Mouse (Mus musculus): ENCODE data around the gene Cbr3. TPM values are rescaled to one million over a fixed set of nuclear protein-coding genes. Genes with fewer than 3 reads are reported as not detected.

Gene Cbr3
- total and polyA plus RNA-seq, 3 experiments: 1.9 to 4.1 (median 2.3) TPM

- no peaks in the 10 kb centered on the region for H3K79me2 ChIP-seq (replicated peaks; ENCODE audit: control insufficient read depth, insufficient read depth, low read length)
- H3K9ac ChIP-seq (ENCODE audit: low read depth, low read length): no peak overlapping the region
- no peak for TF ChIP-seq EP300 (IDR thresholded peaks at IDR 0.05; ENCODE audit: insufficient read depth, low read depth, low read length)
- peak; percentile 25 for TF ChIP-seq CTCF (IDR thresholded peaks at IDR 0.05)
- no peak for TF ChIP-seq POLR2A (IDR thresholded peaks at IDR 0.05; ENCODE audit: insufficient read depth, low read depth, low read length)
- H3K27me3 ChIP-seq (ENCODE audit: control insufficient read depth, insufficient read depth, low read length): no peaks in the 10 kb centered on the region
- WGBS: 86% methylated on average over 5 of the region's 5 CpGs
- DNase-seq: no peak
- no peaks in the 10 kb centered on the region for H3K36me3 ChIP-seq (ENCODE audit: control insufficient read depth, insufficient read depth, low read length)
- no peak overlapping the region for H3K27ac ChIP-seq
- H3K4me1 ChIP-seq (ENCODE audit: control insufficient read depth, insufficient read depth, low read length): no peaks in the 10 kb centered on the region
- H3K4me3 ChIP-seq: no peak overlapping the region
- intact Hi-C loops (cut with DNase I): no loop called here
Observed at GRCm38 (mm10) chr16:93671064-93671463, 12.0 kb upstream of the Cbr3 start.

DNA sequence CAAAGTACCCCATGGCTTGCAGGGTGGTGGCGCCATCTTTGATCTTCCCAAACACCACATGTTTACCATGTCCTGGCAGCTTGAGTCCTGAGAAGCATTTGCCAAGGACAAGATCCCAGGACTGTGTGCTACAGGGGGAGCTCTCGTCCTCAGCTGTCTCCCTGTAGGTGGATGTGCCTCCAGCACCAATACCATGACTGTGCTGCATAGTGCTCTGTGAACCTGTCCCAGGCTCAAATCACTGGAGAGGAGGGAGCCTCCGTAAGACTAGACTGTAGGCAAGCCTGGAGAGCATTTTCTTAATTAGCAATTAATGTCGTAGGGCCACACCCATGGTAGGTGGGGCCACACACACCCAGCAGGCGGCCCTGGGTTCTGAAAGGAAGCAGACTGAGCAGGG, 6.6 kb upstream of the Cbr3 start:
- H3K9ac ChIP-seq (ENCODE audit: low read depth, low read length): no peak overlapping the region
- intact Hi-C loops (cut with DNase I): no loop called here
- H3K27me3 ChIP-seq (ENCODE audit: control insufficient read depth, insufficient read depth, low read length): no peaks in the 10 kb centered on the region
- WGBS: 73% methylated on average over 5 of the region's 5 CpGs
- no peak for DNase-seq
- H3K4me3 ChIP-seq: no peak overlapping the region
- no peaks in the 10 kb centered on the region for H3K4me1 ChIP-seq (ENCODE audit: control insufficient read depth, insufficient read depth, low read length)
- TF ChIP-seq CTCF (IDR thresholded peaks at IDR 0.05): no peak
- no peaks in the 10 kb centered on the region for H3K79me2 ChIP-seq (replicated peaks; ENCODE audit: control insufficient read depth, insufficient read depth, low read length)
- H3K27ac ChIP-seq: no peak overlapping the region
- no peaks in the 10 kb centered on the region for H3K36me3 ChIP-seq (ENCODE audit: control insufficient read depth, insufficient read depth, low read length)

- no peak overlapping the region for H3K4me3 ChIP-seq
- TF ChIP-seq POLR2A (IDR thresholded peaks at IDR 0.05; ENCODE audit: insufficient read depth, low read depth, low read length) (no peak), EP300 (IDR thresholded peaks at IDR 0.05; ENCODE audit: insufficient read depth, low read depth, low read length) (no peak), CTCF (IDR thresholded peaks at IDR 0.05) (no peak)
- DNase-seq: no peak
- intact Hi-C loops (cut with DNase I): no loop called here
- H3K79me2 ChIP-seq (replicated peaks; ENCODE audit: control insufficient read depth, insufficient read depth, low read length): no peaks in the 10 kb centered on the region
- no peaks in the 10 kb centered on the region for H3K36me3 ChIP-seq (ENCODE audit: control insufficient read depth, insufficient read depth, low read length)
- WGBS: 77% methylated on average over 4 of the region's 4 CpGs
- H3K27ac ChIP-seq: no peak overlapping the region
- no peak overlapping the region for H3K9ac ChIP-seq (ENCODE audit: low read depth, low read length)
- H3K27me3 ChIP-seq (ENCODE audit: control insufficient read depth, insufficient read depth, low read length): peaks cover 1% of the 10 kb centered on the region; the same call in 1 of the 2 replicates
- peaks cover 2% of the 10 kb centered on the region for H3K4me1 ChIP-seq (ENCODE audit: control insufficient read depth, insufficient read depth, low read length)
Observed at GRCm38 (mm10) chr16:93678206-93678605, 4.8 kb upstream of the Cbr3 start.

DNA sequence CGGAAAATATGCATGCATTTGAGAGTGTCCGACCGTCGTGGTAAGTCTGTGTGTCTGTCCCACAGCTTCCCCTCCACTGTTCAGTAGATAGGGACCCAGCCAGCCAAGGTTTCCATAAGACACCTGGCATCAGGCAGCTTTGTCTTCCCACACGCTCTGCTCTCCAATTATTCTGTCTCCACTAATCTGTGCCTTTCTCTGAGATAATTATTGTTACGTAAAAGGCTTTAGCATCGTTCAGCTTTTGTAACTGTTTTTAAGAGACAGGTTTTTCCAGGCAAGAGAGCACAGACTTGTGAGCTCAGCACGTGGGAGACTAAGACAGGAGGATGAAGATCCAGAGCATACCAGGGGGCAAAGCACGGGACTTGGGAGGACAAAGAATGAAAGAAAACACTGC, 3.9 kb upstream of the Cbr3 start:
- intact Hi-C loops (cut with DNase I): no loop called here
- Histone ChIP-seq H3K36me3 (ENCODE audit: control insufficient read depth, insufficient read depth, low read length) (no peaks in the 10 kb centered on the region), H3K4me1 (ENCODE audit: control insufficient read depth, insufficient read depth, low read length) (peaks cover 2% of the 10 kb centered on the region), H3K27me3 (ENCODE audit: control insufficient read depth, insufficient read depth, low read length) (peaks cover 3% of the 10 kb centered on the region; the same call in 1 of the 2 replicates), H3K4me3 (no peak overlapping the region), H3K9ac (ENCODE audit: low read depth, low read length) (no peak overlapping the region), H3K27ac (no peak overlapping the region), H3K79me2 (replicated peaks; ENCODE audit: control insufficient read depth, insufficient read depth, low read length) (no peaks in the 10 kb centered on the region)
- no peak for DNase-seq
- TF ChIP-seq CTCF (IDR thresholded peaks at IDR 0.05): no peak
- no peak for TF ChIP-seq POLR2A (IDR thresholded peaks at IDR 0.05; ENCODE audit: insufficient read depth, low read depth, low read length)
- TF ChIP-seq EP300 (IDR thresholded peaks at IDR 0.05; ENCODE audit: insufficient read depth, low read depth, low read length): no peak
- 52% methylated on average over 9 of the region's 9 CpGs for WGBS

DNA sequence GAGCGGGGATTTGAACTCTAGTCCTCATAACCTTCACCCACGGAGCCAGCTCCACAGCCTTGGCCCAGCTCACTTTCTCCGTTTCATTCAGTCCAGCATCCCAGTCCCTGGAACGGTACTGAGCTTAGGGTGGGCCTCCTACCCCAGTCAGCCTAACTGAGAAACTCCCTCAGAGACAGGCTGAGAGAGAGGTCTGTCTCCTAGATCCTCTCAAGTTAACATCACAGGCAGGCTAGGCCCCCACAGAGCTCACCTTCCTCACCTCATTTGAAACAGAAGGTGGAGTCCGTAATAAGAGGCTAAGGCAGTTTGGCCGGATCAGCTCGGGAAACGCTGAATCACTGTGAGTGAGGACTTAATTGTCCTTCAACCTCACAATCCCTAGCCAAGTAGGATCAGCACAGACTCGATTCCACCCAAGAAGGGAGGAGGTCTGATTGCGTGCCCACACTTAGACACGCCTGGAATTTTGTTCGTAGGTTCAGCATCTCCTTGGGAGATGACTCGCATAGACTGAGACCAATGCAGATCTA, 793 bp upstream of the Cbr3 start:
- 25% methylated on average over 13 of the region's 13 CpGs for WGBS
- Histone ChIP-seq H3K79me2 (replicated peaks; ENCODE audit: control insufficient read depth, insufficient read depth, low read length) (no peaks in the 10 kb centered on the region), H3K36me3 (ENCODE audit: control insufficient read depth, insufficient read depth, low read length) (no peaks in the 10 kb centered on the region), H3K9ac (ENCODE audit: low read depth, low read length) (no peak overlapping the region), H3K27ac (no peak overlapping the region; the same call in 1 of the 2 replicates), H3K4me3 (peak overlapping the region; percentile 68), H3K27me3 (ENCODE audit: control insufficient read depth, insufficient read depth, low read length) (peaks cover 3% of the 10 kb centered on the region; the same call in 1 of the 2 replicates), H3K4me1 (ENCODE audit: control insufficient read depth, insufficient read depth, low read length) (peaks cover 4% of the 10 kb centered on the region)
- TF ChIP-seq CTCF (IDR thresholded peaks at IDR 0.05) (no peak), EP300 (IDR thresholded peaks at IDR 0.05; ENCODE audit: insufficient read depth, low read depth, low read length) (no peak), POLR2A (IDR thresholded peaks at IDR 0.05; ENCODE audit: insufficient read depth, low read depth, low read length) (no peak)
- intact Hi-C loops (cut with DNase I): loop anchor here (2.0 to 10.0 kb wide), 2 partner anchors 65 to 233 kb away; no protein-coding TSS in a partner anchor
- no peak for DNase-seq

GRCm38 (mm10) chr16:93683508-93684236, 657 bp downstream of the Cbr3 start:
- under 1% methylated on average over 53 of the region's 53 CpGs for WGBS
- Histone ChIP-seq H3K79me2 (replicated peaks; ENCODE audit: control insufficient read depth, insufficient read depth, low read length) (no peaks in the 10 kb centered on the region), H3K27ac (peak overlapping the region; percentile 58)

More at GRCm38 (mm10) chr16:93683508-93684236, 657 bp downstream of the Cbr3 start:
- H3K4me3 ChIP-seq: peak overlapping the region; percentile 68
- H3K9ac ChIP-seq (ENCODE audit: low read depth, low read length): peak overlapping the region; percentile 69
- H3K4me1 ChIP-seq (ENCODE audit: control insufficient read depth, insufficient read depth, low read length): peaks cover 4% of the 10 kb centered on the region
- intact Hi-C loops (cut with DNase I): loop anchor here (1.0 to 10.0 kb wide), 3 partner anchors 28 to 231 kb away; partner anchors contain the start of gene Dop1b
- peaks cover 3% of the 10 kb centered on the region; the same call in 1 of the 2 replicates for H3K27me3 ChIP-seq (ENCODE audit: control insufficient read depth, insufficient read depth, low read length)
- peak; percentile 44 to 63 for DNase-seq
- no peaks in the 10 kb centered on the region for H3K36me3 ChIP-seq (ENCODE audit: control insufficient read depth, insufficient read depth, low read length)
- TF ChIP-seq POLR2A (IDR thresholded peaks at IDR 0.05; ENCODE audit: insufficient read depth, low read depth, low read length) (no peak), CTCF (IDR thresholded peaks at IDR 0.05) (no peak), EP300 (IDR thresholded peaks at IDR 0.05; ENCODE audit: insufficient read depth, low read depth, low read length) (no peak)

Data from heart, adult 2 months (tissue).